Mouse (Mus musculus): ENCODE measurements around the gene Tnfrsf25. TPM values are rescaled to one million over a fixed set of nuclear protein-coding genes. Genes with fewer than 3 reads are reported as not detected.

The Tnfrsf25 gene
- polyA plus RNA-seq, 1 experiment from 2014 or later: 0.43 TPM

DNA sequence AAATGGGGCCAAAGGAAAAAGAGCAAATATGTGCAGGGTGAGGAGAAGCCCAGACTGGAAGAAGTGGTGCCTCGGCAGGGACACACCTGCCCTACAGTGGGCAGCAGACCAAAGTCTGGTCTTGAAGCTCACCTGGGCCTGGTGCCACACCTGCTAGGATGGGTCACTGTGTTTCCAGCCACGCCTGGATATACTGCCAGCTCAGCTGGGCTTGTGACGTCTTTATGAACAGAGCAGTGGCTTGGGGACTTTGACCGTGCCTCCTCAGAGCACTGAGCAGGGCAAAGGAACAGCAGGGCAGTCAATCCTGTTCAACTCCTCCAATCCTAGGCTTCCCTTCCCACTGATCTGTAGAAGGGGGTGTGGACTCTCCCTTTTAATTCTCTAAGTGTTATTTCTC lies 45.0 kb downstream of the Tnfrsf25 start:
- 44% methylated on average over 4 of the region's 4 CpGs for WGBS

DNA sequence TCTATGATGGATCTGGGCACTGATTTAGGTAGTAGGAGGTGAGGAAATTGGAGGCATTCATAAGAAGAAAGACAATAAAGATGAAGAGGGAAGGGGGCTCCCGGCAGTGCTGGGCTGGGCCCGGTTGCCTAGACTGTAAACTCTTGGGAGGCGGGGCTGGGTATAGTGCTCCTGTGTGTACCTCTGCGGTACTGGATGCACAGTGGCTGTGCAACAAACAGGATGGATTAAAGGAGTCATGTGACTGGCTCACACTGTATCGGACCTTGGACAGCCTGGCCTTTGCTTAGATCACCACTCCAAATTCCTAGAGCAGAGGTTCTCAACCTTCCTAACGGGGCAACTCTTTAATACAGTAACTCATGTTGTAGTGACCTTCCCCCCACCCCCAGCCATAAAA lies 45.9 kb downstream of the Tnfrsf25 start:
- no peak for ATAC-seq (ENCODE audit: insufficient number of reproducible peaks, insufficient read depth, low FRiP score, low read depth)
- Histone ChIP-seq H3K9me3 (ENCODE audit: control insufficient read depth, low read length) (no peaks in the 10 kb centered on the region), H3K9ac (ENCODE audit: low read length) (no peak overlapping the region), H3K4me2 (ENCODE audit: low read length) (no peak overlapping the region), H3K27ac (replicated peaks in 1 of 2; ENCODE audit: control insufficient read depth in 1 of 2, insufficient read depth in 1 of 2, low read depth in 2 of 2, low read length in 2 of 2) (no peak overlapping the region), H3K36me3 (ENCODE audit: control insufficient read depth, insufficient read depth, low read length) (no peaks in the 10 kb centered on the region), H3K27me3 (ENCODE audit: control insufficient read depth, insufficient read depth, low read length) (peaks cover 59% of the 10 kb centered on the region), H3K4me1 (ENCODE audit: control insufficient read depth in 2 of 2, insufficient read depth in 2 of 2, low read length in 2 of 2) (peaks cover 2 to 11% of the 10 kb centered on the region in 2 experiments; a peak in 3 of 4 replicates), H3K4me3 (ENCODE audit: control insufficient read depth in 1 of 2, insufficient read depth in 1 of 2, low read depth in 1 of 2, low read length in 2 of 2) (no peak overlapping the region)
- WGBS: 65% methylated on average over 6 of the region's 6 CpGs

More for the DNA sequence above, 45.0 kb downstream of the Tnfrsf25 start:
- no peak overlapping the region for H3K27ac ChIP-seq (replicated peaks in 1 of 2; ENCODE audit: control insufficient read depth in 1 of 2, insufficient read depth in 1 of 2, low read depth in 2 of 2, low read length in 2 of 2)
- peaks cover 2 to 11% of the 10 kb centered on the region in 2 experiments; a peak in 3 of 4 replicates for H3K4me1 ChIP-seq (ENCODE audit: control insufficient read depth in 2 of 2, insufficient read depth in 2 of 2, low read length in 2 of 2)
- H3K9ac ChIP-seq (ENCODE audit: low read length): no peak overlapping the region
- H3K4me3 ChIP-seq (ENCODE audit: control insufficient read depth in 1 of 2, insufficient read depth in 1 of 2, low read depth in 1 of 2, low read length in 2 of 2): no peak overlapping the region
- H3K9me3 ChIP-seq (ENCODE audit: control insufficient read depth, low read length): no peaks in the 10 kb centered on the region
- no peak overlapping the region for H3K4me2 ChIP-seq (ENCODE audit: low read length)
- no peaks in the 10 kb centered on the region for H3K36me3 ChIP-seq (ENCODE audit: control insufficient read depth, insufficient read depth, low read length)
- peaks cover 59% of the 10 kb centered on the region for H3K27me3 ChIP-seq (ENCODE audit: control insufficient read depth, insufficient read depth, low read length)
- no peak for ATAC-seq (ENCODE audit: insufficient number of reproducible peaks, insufficient read depth, low FRiP score, low read depth)

- no peak overlapping the region for H3K9ac ChIP-seq (ENCODE audit: low read length)
- ATAC-seq (ENCODE audit: insufficient number of reproducible peaks, insufficient read depth, low FRiP score, low read depth): no peak
- no peak overlapping the region for H3K27ac ChIP-seq (replicated peaks in 1 of 2; ENCODE audit: control insufficient read depth in 1 of 2, insufficient read depth in 1 of 2, low read depth in 2 of 2, low read length in 2 of 2)
- WGBS: 83% methylated on average over 2 of the region's 2 CpGs
- no peaks in the 10 kb centered on the region for H3K9me3 ChIP-seq (ENCODE audit: control insufficient read depth, low read length)
- peaks cover 52% of the 10 kb centered on the region for H3K27me3 ChIP-seq (ENCODE audit: control insufficient read depth, insufficient read depth, low read length)
- H3K36me3 ChIP-seq (ENCODE audit: control insufficient read depth, insufficient read depth, low read length): no peaks in the 10 kb centered on the region
- no peak overlapping the region for H3K4me3 ChIP-seq (ENCODE audit: control insufficient read depth in 1 of 2, insufficient read depth in 1 of 2, low read depth in 1 of 2, low read length in 2 of 2)
- H3K4me2 ChIP-seq (ENCODE audit: low read length): no peak overlapping the region
- H3K4me1 ChIP-seq (ENCODE audit: control insufficient read depth in 2 of 2, insufficient read depth in 2 of 2, low read length in 2 of 2): peaks cover 2 to 11% of the 10 kb centered on the region in 2 experiments; a peak in 3 of 4 replicates
These were observed 47.0 kb downstream of the Tnfrsf25 start for GRCm38 (mm10) chr4:152162748-152163147.

- Histone ChIP-seq H3K27ac (replicated peaks in 1 of 2; ENCODE audit: control insufficient read depth in 1 of 2, insufficient read depth in 1 of 2, low read depth in 2 of 2, low read length in 2 of 2) (no peak overlapping the region), H3K9me3 (ENCODE audit: control insufficient read depth, low read length) (no peaks in the 10 kb centered on the region), H3K4me3 (ENCODE audit: control insufficient read depth in 1 of 2, insufficient read depth in 1 of 2, low read depth in 1 of 2, low read length in 2 of 2) (no peak overlapping the region), H3K27me3 (ENCODE audit: control insufficient read depth, insufficient read depth, low read length) (peaks cover 26% of the 10 kb centered on the region), H3K36me3 (ENCODE audit: control insufficient read depth, insufficient read depth, low read length) (no peaks in the 10 kb centered on the region), H3K4me1 (ENCODE audit: control insufficient read depth in 2 of 2, insufficient read depth in 2 of 2, low read length in 2 of 2) (no peaks in the 10 kb centered on the region), H3K9ac (ENCODE audit: low read length) (no peak overlapping the region), H3K4me2 (ENCODE audit: low read length) (0 out of 2 replicates have a peak overlapping the region, but pooled peaks have one; percentile 18)
- no peak for ATAC-seq (ENCODE audit: insufficient number of reproducible peaks, insufficient read depth, low FRiP score, low read depth)
- WGBS: 26% methylated on average over 22 of the region's 22 CpGs
These were observed 49.5 kb downstream of the Tnfrsf25 start for GRCm38 (mm10) chr4:152165036-152165931.

DNA sequence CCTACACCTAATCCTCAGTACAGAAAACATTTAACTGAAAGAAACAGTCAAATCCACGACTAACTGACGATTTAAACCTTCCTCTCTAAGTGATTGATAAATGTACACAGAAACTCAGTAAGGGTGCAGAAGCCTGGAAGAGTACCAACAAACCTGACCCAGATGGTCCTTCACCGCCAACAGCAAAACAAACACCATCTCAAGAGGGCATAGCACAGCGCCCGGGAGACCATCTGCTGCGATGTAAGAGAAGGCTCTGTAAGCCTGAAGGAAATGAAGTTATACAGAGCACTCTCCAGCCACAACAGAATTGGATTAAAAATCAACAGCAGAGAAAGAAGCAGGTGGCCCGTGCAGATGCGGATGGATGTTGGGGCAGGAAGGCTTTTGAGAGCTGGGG lies 52.3 kb downstream of the Tnfrsf25 start:
- no peak overlapping the region for H3K27ac ChIP-seq (replicated peaks in 1 of 2; ENCODE audit: control insufficient read depth in 1 of 2, insufficient read depth in 1 of 2, low read depth in 2 of 2, low read length in 2 of 2)
- no peaks in the 10 kb centered on the region; the same call in none of the 2 replicates for H3K27me3 ChIP-seq (ENCODE audit: control insufficient read depth, insufficient read depth, low read length)
- no peak overlapping the region for H3K9ac ChIP-seq (ENCODE audit: low read length)
- no peak for ATAC-seq (ENCODE audit: insufficient number of reproducible peaks, insufficient read depth, low FRiP score, low read depth)
- no peak overlapping the region for H3K4me2 ChIP-seq (ENCODE audit: low read length)
- WGBS: 77% methylated on average over 8 of the region's 8 CpGs
- no peaks in the 10 kb centered on the region for H3K4me1 ChIP-seq (ENCODE audit: control insufficient read depth in 2 of 2, insufficient read depth in 2 of 2, low read length in 2 of 2)
- H3K4me3 ChIP-seq (ENCODE audit: control insufficient read depth in 1 of 2, insufficient read depth in 1 of 2, low read depth in 1 of 2, low read length in 2 of 2): no peak overlapping the region
- 0 out of 2 replicates have a peak, but pooled peaks cover 2% of the 10 kb centered on the region for H3K9me3 ChIP-seq (ENCODE audit: control insufficient read depth, low read length)
- no peaks in the 10 kb centered on the region for H3K36me3 ChIP-seq (ENCODE audit: control insufficient read depth, insufficient read depth, low read length)

DNA sequence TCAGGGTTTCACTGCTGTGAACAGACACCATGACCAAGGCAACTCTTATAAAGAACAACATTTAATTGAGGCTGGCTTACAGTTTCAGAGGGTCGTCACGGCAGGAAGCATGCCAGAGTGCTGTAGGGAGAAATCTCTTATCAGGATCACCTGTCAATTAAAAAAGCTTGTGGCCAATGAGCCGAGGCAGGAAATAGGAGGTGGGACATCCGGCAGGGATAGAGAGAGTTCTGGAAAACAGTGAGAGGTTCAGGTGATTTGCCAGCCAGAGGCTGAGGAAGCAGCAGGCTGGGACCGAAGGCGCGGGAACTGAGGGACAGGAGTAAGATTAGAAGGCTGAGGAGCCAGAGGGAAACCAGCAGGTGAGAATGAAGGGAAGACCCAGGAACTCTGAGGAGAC lies 53.4 kb downstream of the Tnfrsf25 start:
- H3K27ac ChIP-seq (replicated peaks in 1 of 2; ENCODE audit: control insufficient read depth in 1 of 2, insufficient read depth in 1 of 2, low read depth in 2 of 2, low read length in 2 of 2): no peak overlapping the region
- 0 out of 2 replicates have a peak, but pooled peaks cover 2% of the 10 kb centered on the region for H3K9me3 ChIP-seq (ENCODE audit: control insufficient read depth, low read length)
- H3K27me3 ChIP-seq (ENCODE audit: control insufficient read depth, insufficient read depth, low read length): no peaks in the 10 kb centered on the region; the same call in 1 of the 2 replicates
- H3K9ac ChIP-seq (ENCODE audit: low read length): no peak overlapping the region
- no peak for ATAC-seq (ENCODE audit: insufficient number of reproducible peaks, insufficient read depth, low FRiP score, low read depth)
- no peaks in the 10 kb centered on the region for H3K36me3 ChIP-seq (ENCODE audit: control insufficient read depth, insufficient read depth, low read length)
- no peaks in the 10 kb centered on the region for H3K4me1 ChIP-seq (ENCODE audit: control insufficient read depth in 2 of 2, insufficient read depth in 2 of 2, low read length in 2 of 2)
- H3K4me2 ChIP-seq (ENCODE audit: low read length): no peak overlapping the region
- no peak overlapping the region for H3K4me3 ChIP-seq (ENCODE audit: control insufficient read depth in 1 of 2, insufficient read depth in 1 of 2, low read depth in 1 of 2, low read length in 2 of 2)
- 68% methylated on average over 7 of the region's 7 CpGs for WGBS
